Mouse (Mus musculus): ENCODE results near the gene Nsf. TPM values are rescaled to one million over a fixed set of nuclear protein-coding genes. Genes with fewer than 3 reads are reported as not detected.

The Nsf gene
- total and polyA plus RNA-seq, 3 experiments: 37.9 to 40.2 TPM; not detected in 1

GRCm38 (mm10) chr11:103937451-103937850 lies 16.4 kb downstream of the Nsf start:
- H3K27ac ChIP-seq (ENCODE audit: control insufficient read depth, low read depth, low read length): no peak overlapping the region
- TF ChIP-seq TCF12 (IDR thresholded peaks at IDR 0.05; ENCODE audit: low read depth, low read length): no peak
- TF ChIP-seq ZC3H11A (IDR thresholded peaks at IDR 0.05; ENCODE audit: low read depth, low read length): no peak
- TF ChIP-seq GABPA (IDR thresholded peaks at IDR 0.05; ENCODE audit: low read depth, low read length): no peak
- no peak for TF ChIP-seq GATA1 (IDR thresholded peaks at IDR 0.05; ENCODE audit: low read depth, low read length)
- no peak for TF ChIP-seq RCOR1 (IDR thresholded peaks at IDR 0.05; ENCODE audit: low read depth, low read length)
- TF ChIP-seq NELFE (IDR thresholded peaks at IDR 0.05; ENCODE audit: low read depth, low read length): no peak
- TF ChIP-seq JUND (IDR thresholded peaks at IDR 0.05; ENCODE audit: low read depth, low read length): no peak
- TF ChIP-seq MEF2A (IDR thresholded peaks at IDR 0.05; ENCODE audit: extremely low read depth, insufficient replicate concordance, low read depth, low read length, poor library complexity, severe bottlenecking): no peak
- no peak for TF ChIP-seq MYB (IDR thresholded peaks at IDR 0.05; ENCODE audit: low read depth, low read length)
- no peak for TF ChIP-seq MXI1 (IDR thresholded peaks at IDR 0.05; ENCODE audit: low read depth, low read length)
- no peak for TF ChIP-seq E2F4 (IDR thresholded peaks at IDR 0.05; ENCODE audit: borderline replicate concordance, low read depth, low read length)
- no peak for TF ChIP-seq ZNF384 (IDR thresholded peaks at IDR 0.05; ENCODE audit: low read depth, low read length)
- TF ChIP-seq CTCF (IDR thresholded peaks at IDR 0.05 in 2 of 3, conservative IDR thresholded peaks at IDR 0.05 in 1 of 3; ENCODE audit: control insufficient read depth in 1 of 3, insufficient read depth in 1 of 3, low read depth in 2 of 3, low read length in 3 of 3, poor library complexity in 1 of 3, severe bottlenecking in 1 of 3): no peak
- no peak for TF ChIP-seq POLR2AphosphoS5 (IDR thresholded peaks at IDR 0.05; ENCODE audit: borderline replicate concordance, low read depth, low read length)
- TF ChIP-seq EP300 (IDR thresholded peaks at IDR 0.05; ENCODE audit: low read depth in 1 of 2, low read length in 2 of 2): no peak
- no peak for TF ChIP-seq TAL1 (IDR thresholded peaks at IDR 0.05; ENCODE audit: low read length)
- H3K79me2 ChIP-seq (ENCODE audit: control insufficient read depth, insufficient read depth, low read length, poor library complexity): peaks cover 4% of the 10 kb centered on the region; the same call in 1 of the 2 replicates
- H3K36me3 ChIP-seq (ENCODE audit: control insufficient read depth in 1 of 2, insufficient read depth in 2 of 2, low read length in 2 of 2): peaks cover 2 to 4% of the 10 kb centered on the region in 2 experiments; a peak in 3 of 4 replicates
- no peak overlapping the region for H3K9ac ChIP-seq (ENCODE audit: control insufficient read depth, low read depth, low read length, poor library complexity, severe bottlenecking)
- H3K27me3 ChIP-seq (ENCODE audit: control insufficient read depth in 1 of 2, insufficient read depth in 2 of 2, low read length in 2 of 2): no peaks in the 10 kb centered on the region
- DNase-seq (ENCODE audit: low read depth, low spot score): no peak
- H3K4me1 ChIP-seq (ENCODE audit: control insufficient read depth in 1 of 2, insufficient read depth in 2 of 2, low read length in 2 of 2): peaks cover 3 to 5% of the 10 kb centered on the region in 2 experiments; a peak in 2 of 4 replicates
- H3K4me3 ChIP-seq (ENCODE audit: control insufficient read depth in 1 of 2, insufficient read depth in 1 of 2, low read depth in 2 of 2, low read length in 2 of 2): no peak overlapping the region
- no peaks in the 10 kb centered on the region for H3K9me3 ChIP-seq (replicated peaks; ENCODE audit: insufficient read depth, low read length)

DNA sequence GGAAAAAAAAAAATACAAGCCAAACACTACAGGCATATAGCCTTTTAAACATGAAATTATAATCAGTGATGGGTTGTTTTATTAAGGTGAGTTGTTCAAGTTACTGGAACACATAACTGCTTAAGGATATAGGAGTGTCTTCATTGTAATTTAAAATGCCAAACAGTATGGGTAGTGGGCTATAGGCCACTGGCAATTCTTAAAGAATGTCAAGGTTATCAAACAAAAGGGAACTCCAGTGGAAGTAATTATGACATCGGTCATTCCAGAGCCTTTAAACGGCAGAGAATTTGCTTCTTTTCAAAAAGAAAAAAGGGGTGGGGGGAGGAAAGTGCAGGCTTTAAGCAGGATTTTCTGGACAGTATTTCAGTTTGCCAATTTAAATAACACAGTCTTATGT lies 18.1 kb downstream of the Nsf start:
- H3K9ac ChIP-seq (ENCODE audit: control insufficient read depth, low read depth, low read length, poor library complexity, severe bottlenecking): no peak overlapping the region
- no peak overlapping the region for H3K27ac ChIP-seq (ENCODE audit: control insufficient read depth, low read depth, low read length)
- DNase-seq (ENCODE audit: low read depth, low spot score): no peak
- H3K79me2 ChIP-seq (ENCODE audit: control insufficient read depth, insufficient read depth, low read length, poor library complexity): peaks cover 4% of the 10 kb centered on the region; the same call in 1 of the 2 replicates
- TF ChIP-seq SIN3A (IDR thresholded peaks at IDR 0.05; ENCODE audit: low read length) (no peak), USF2 (IDR thresholded peaks at IDR 0.05; ENCODE audit: borderline replicate concordance in 1 of 2, insufficient read depth in 1 of 2, low read depth in 1 of 2, low read length in 2 of 2) (0 out of 4 replicates have a peak, but pooled peaks of 1 of the 2 experiments have one; percentile 14)
- no peak overlapping the region for H3K4me3 ChIP-seq (ENCODE audit: control insufficient read depth in 1 of 2, insufficient read depth in 1 of 2, low read depth in 2 of 2, low read length in 2 of 2)
- H3K36me3 ChIP-seq (ENCODE audit: control insufficient read depth in 1 of 2, insufficient read depth in 2 of 2, low read length in 2 of 2): peaks cover 0 to 4% of the 10 kb centered on the region in 2 experiments; a peak in 2 of 4 replicates
- no peaks in the 10 kb centered on the region for H3K9me3 ChIP-seq (replicated peaks; ENCODE audit: insufficient read depth, low read length)
- no peaks in the 10 kb centered on the region for H3K27me3 ChIP-seq (ENCODE audit: control insufficient read depth in 1 of 2, insufficient read depth in 2 of 2, low read length in 2 of 2)
- H3K4me1 ChIP-seq (ENCODE audit: control insufficient read depth in 1 of 2, insufficient read depth in 2 of 2, low read length in 2 of 2): peaks cover 3 to 5% of the 10 kb centered on the region in 2 experiments; a peak in 2 of 4 replicates
